Mouse (Mus musculus) right cerebral cortex, postnatal 4 days (tissue): ENCODE data around the gene Clcf1.
A peak's percentile ranks its signal among the peaks of the same experiment; 100 is the strongest.

Source experiments
- DNase-seq: peaks from one replicate; pipeline ENCODE4 v3.0.0-alpha.2; 2022

The Clcf1 gene

DNA sequence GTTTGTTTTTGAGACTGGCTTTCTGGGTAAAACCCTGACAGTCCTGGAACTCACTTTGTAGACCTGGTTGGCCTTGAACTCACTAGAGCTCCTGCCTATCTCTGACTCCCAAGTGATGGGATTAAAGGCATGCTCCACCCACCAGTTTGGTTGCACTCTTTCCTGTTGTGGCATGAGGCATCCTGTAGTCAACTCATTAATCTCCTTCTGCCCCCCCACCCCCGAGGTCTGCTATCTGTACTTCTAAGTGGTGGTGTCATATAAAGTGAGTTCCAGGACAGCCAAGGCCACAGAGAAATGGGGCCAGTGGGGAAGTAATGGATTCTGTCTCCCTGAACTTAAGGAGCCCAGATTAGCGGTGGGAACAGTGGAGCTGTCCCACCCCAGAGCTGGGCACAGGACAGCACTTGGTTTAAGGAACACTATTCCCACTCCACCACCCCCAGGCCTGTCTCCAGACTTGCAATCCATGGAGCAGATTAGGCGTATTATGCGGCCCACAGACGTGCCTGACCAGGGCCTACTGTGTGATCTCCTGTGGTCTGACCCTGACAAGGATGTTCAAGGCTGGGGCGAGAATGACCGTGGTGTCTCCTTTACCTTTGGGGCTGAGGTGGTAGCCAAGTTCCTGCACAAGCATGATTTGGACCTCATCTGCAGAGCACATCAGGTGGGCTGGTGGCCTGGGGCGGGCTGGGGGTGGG is 19.9 kb upstream of the Clcf1 start:
- no peak for DNase-seq

DNA sequence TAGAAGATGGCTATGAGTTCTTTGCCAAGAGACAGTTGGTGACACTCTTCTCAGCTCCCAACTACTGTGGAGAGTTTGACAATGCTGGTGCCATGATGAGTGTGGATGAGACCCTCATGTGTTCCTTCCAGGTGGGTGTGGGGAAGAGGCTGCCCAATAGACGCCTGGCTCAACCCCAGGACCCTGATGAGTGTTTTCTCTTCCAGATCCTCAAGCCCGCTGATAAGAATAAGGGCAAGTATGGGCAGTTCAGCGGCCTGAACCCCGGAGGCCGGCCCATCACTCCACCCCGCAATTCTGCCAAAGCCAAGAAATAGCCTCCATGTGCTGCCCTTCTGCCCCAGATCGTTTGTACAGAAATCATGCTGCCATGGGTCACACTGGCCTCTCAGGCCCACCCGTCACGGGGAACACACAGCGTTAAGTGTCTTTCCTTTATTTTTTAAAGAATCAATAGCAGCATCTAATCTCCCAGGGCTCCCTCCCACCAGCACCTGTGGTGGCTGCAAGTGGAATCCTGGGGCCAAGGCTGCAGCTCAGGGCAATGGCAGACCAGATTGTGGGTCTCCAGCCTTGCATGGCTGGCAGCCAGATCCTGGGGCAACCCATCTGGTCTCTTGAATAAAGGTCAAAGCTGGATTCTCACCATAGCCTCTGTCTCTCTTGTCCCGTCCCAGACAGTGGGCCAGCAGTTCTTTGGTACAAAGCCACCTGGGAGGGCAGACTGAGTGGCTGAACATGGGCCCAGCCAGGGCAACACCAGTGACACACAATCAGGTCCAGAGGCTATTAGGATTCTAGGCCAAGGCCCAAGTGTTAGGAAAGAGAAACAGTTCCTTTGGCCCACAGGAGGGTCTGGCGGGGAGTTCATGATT is 19.0 kb upstream of the Clcf1 start:
- no peak for DNase-seq

DNA sequence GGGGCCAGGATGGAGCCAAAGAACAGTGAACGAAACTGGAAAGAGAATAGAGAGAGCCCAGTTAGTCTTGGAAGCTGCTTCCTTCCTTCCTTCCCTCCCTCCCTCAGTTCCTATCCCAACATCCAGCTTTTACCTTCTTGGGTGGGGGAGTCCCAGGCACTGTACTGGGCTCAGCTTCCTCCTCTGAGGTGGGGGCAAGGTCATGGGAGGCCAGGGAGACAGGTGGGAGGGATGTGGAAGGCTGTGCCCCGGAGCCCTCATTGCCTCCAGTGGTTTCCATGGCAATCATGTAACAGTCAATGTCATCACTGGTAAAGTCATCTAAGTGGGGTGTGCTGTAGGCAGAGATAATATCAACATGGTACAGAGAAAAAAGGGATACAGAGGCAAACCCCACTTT is 18.0 kb upstream of the Clcf1 start:
- DNase-seq, result no peak

DNA sequence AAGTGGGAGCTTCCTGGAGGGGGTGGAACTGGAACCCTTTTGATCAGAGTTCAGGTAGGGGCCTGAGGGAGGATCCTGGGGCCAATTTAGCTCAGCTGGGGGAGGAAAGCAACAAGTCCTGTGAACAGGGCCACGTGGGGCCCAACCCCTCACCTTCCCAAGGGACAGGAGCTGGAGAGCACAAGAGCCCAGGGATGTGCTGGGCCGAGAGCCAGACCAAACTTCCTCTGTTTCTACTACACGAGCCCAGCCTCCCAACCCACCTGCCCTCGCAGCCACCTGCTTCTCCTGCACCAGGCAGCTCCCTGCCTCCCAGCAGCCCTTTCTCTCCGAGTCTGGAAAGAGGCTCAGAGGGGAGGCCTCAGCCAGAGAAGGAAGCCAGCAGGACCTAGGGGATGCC is 17.5 kb upstream of the Clcf1 start:
- no peak for DNase-seq

- no peak for DNase-seq
Observed at GRCm38 (mm10) chr19:4197180-4197579, 16.9 kb upstream of the Clcf1 start.

GRCm38 (mm10) chr19:4201291-4201909 is 12.6 kb upstream of the Clcf1 start, which contains the start of gene Rad9a:
Rad9a (minus strand) TSS chr19:4201662.
- peak; percentile 94 for DNase-seq

GRCm38 (mm10) chr19:4202149-4202548 is 11.9 kb upstream of the Clcf1 start:
- DNase-seq, result no peak

DNA sequence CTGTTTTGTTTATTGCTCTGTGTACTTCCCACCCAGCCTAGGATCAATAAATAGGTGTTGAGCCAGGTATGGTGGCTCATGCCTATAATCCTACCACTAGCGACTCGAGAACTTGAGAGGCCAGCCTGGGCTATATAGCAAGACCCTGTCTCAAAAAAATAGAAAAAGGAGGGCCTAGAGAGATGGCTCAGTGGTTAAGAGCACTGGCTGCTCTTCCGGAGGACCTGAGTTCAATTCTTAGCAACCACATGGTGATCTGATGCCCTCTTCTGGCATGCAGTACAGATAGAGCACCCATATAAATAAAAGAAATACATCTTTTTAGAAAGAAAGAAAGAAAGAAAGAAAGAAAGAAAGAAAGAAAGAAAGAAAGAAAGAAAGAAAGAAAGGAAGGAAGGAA is 10.9 kb upstream of the Clcf1 start:
- DNase-seq, result no peak

DNA sequence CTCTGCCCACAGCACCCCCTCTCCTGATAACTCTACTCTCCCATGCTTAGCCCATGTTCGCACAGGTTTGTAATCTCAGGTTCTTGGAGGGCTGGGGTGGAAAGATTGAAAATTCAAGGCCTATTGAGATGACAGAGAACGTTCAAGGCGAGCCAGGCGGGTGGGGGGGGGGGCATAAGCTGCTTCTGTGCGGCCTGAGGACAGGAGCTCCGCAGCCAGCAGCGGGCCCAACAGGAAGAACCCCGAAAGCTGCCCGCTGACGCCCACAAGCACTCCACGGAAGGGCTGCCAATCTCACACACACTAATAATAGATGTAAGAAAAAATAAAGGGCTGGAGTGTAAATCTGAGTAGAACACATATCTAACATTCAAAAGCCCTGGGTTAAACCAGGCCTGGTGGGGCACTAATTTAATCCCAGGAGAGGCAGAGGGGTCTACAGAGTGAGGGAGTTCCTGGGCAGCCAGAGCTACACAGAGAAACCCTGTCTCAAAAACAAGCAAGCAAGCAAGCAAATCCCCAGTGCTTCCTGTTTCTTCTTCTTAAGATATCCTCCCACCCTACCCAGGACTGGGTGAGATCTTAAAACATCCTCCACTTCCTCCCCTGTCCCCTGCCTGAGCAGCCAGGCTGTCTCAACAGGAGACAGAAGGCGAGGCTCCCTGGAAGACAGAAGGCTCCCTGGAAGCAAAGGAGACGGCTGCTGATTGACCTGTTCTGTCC is 10.3 kb upstream of the Clcf1 start:
- no peak for DNase-seq

DNA sequence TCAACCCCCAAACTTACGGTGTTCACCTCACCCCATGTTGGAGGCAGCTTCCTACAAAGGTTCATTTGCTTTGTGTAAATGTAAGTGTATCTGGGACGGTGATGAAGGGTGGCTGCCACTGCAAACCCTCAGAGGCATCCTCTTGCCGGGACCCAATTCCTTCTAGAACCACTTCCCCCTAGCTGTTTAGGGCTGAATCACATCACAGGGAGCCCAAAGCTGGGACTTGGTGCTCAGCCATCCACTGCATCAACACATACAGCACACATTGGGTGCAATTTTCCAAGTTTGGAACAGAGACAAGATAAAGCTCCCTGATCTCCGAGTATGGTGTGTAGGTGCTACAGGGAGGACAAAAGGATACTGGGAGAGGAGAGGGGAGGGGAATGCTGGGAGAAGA is 9.1 kb upstream of the Clcf1 start:
- DNase-seq, result no peak

DNA sequence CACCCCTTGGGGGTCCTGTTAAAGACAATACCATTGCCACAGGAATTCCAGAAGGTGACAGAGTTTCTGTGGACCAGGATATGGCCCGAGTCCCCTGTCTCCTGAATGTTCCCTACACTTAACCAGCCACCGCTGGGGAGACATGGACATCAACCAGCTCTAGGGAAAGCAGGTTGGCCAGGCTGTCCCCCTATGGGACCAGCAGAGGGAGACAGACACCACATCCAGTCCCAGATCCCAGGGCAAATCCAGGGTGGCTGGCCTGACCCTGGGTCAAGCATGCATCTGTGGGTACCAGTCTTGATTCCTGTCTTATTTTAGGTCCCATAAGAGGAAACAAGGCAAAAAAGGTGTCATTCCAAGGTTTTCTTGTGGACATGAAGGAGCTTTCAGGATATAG is 7.1 kb upstream of the Clcf1 start:
- no peak for DNase-seq

DNA sequence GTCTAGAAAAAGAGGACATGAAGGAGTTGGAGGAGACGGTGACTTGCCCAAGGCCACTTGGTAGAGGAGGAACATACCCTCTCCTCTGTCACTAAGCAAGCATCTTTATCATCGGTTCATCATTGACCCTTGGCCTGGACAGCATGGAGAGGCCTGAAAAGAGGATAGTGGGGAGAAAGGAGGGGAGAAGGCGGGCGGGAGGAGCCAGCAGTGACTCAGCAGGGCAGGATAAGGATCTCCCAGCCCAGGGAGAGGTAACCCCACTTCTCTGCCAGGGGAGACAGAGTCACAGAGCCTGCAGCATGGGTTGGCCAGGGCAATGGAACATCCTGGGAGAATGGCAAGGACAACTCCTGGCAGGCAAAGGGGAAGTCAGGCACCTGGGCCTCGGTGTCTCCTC is 5.5 kb upstream of the Clcf1 start:
- no peak for DNase-seq

- no peak for DNase-seq
Observed at GRCm38 (mm10) chr19:4211891-4212588, 2.0 kb upstream of the Clcf1 start.

- DNase-seq, result no peak
Observed at GRCm38 (mm10) chr19:4213524-4213974, 489 bp upstream of the Clcf1 start.

DNA sequence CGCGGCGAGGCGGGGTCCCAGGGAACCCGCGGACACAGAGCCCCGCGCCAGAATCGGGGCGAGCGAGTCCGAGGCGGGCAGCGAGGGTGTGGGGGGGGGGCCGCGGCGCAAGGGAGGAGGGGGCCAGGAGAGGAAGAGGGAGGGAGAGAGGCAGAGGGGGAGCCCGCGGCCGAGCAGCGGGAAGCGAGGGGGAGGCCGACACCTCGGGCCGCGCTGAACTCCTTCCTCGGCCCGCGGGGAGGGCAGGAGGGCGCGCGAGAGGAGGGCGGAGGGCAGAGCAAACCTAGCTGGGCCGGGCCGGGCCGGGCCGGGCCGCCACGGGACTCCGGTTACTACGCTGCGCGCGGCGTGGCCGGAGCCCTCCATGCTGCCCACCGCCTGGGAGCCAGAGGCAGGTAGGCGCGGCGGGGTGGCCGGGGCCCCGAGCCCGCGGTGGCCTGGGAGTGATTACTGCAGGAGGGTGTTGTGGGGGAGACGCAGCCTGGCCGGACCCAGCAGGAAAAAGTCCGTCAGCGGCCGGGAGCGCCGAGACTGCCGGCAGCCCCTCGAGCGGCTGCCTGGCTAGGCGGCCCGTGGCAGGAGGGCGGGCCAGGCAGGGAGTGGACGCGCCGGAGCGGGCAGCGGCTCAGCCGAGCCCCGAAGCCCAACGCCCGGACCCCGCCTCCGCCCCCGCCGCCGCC is 873 bp downstream of the Clcf1 start:
- no peak for DNase-seq

GRCm38 (mm10) chr19:4215451-4215840 is 1.4 kb downstream of the Clcf1 start:
- no peak for DNase-seq

- DNase-seq, result no peak
Observed at GRCm38 (mm10) chr19:4216041-4216685, 2.1 kb downstream of the Clcf1 start.

DNA sequence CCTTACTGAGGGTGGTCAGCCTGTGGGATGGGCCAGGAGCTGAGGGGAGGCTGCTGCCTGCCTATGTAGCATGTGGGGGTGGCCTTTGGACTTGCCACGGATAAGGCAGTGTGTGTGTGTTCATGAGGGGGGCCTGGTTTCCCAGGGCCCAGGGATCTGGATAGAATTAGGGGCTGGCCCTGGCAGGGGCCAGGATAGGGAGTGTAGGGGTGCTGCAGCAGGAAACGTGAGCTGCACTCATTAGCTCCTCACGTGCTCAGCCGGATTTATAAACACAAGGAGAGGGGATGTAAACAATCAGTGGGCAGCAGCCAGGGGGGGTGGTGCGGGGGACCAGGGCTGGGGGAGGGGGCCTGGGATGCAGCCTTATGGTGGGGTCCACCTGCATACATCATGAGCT is 3.1 kb downstream of the Clcf1 start:
- no peak for DNase-seq

GRCm38 (mm10) chr19:4217855-4218254 is 3.8 kb downstream of the Clcf1 start:
- no peak for DNase-seq

DNA sequence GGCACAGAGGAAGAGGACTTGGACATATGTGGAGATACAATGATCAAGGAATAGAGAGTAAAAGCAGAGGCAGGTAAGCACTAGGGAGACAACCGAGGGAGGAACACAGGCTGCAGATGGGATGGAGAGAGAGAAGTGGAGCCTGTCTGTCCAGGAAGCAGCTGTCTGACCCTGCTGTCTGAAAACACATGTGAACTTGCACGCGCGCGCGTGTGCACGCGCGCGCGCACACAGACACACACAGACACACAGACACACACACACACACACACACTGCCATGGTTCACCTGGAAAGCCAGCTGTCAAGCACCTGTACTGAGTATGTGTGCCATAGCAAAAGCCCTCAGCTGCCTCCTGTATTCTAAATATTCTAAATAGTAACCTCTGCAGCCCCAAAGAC is 4.3 kb downstream of the Clcf1 start:
- DNase-seq, result no peak

DNA sequence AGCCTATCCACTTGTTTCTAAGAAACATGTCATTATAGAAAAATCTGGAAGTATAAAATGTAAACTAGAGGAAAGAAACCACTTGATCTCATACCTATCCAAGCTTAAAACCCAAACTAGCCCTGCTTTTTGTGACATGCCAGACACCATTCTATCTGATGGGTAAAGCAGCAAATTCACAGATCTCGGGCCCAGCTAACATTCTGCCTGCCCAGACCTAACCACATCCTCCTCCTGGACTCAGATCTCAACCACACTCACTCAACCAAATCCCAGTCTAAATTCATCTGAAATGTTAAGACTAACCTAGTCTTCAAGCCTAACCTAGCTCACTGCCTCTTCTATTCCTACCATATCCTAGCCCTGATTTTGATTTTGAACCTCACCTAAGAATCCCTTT is 4.7 kb downstream of the Clcf1 start:
- no peak for DNase-seq
